Mouse (Mus musculus) layer of hippocampus, postnatal 36 days (tissue): ENCODE results near the gene Cdc7. TPM values are rescaled to one million over a fixed set of nuclear protein-coding genes. Genes with fewer than 3 reads are reported as not detected.
"Not testable (repeated sequence)": the region's sequence is repeated elsewhere in the genome, so short reads cannot be mapped to it uniquely, and the experiment has no call there.

Experiments used
- DNase-seq, 2 experiments: peaks; one replicate each; pipeline ENCODE4 v3.0.0; 2022
- total RNA-seq, 2 experiments: library from RNA; stranded (reverse); gene quantifications; 2 replicates each; pipeline ENCODE4 v1.2.3; 2021

Cdc7 gene
- total RNA-seq, result 10 to 100 TPM; 16.4 to 21.1 TPM

DNA sequence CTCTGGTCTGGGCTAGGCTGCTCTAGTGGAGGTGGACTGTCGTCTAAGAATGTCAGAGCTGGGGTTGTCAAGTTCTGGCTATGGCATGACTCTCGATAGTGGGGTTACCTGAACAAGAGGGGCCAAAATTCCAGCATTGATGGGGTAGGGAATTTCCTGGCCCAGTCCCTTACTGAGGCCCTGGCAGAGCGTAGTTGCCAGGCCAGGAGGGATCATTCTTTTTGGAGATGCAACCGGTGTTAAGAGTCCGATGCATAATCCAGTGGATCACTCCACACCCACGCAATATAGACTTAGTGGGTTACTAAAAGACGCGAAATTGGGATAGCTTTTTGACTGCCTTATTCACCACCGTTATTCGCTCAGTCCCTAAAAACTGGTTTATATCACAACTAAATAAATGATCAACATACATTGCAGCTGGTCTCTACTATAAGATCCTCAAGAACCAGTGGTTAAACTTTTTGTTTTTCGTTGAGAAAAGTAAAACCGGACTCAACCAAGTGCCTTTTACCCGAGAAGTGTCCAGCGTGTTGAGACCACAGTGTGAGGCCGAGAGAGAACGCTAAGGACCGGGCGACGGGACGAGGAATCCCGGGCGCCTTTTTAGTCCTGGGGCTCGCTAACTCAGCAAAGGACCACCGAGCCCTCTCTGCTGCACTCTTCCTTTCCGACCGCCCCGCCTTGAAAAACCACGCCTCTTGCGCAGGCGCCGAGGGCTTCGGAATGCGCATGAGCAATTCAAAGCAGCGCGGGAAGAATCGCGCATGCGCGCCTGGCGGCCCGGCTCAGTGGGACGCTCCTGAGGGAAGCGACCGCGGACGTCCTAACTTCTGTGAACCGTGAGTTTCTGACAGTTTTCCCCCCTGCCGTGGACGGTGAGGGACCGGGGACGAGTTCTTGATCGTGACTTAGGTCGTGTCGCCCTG lies at the start of gene Cdc7:
TSS of gene Cdc7 (plus strand) at position 739 of the 929 bp plus-strand sequence.
- DNase-seq, result peak; percentile 93

DNA sequence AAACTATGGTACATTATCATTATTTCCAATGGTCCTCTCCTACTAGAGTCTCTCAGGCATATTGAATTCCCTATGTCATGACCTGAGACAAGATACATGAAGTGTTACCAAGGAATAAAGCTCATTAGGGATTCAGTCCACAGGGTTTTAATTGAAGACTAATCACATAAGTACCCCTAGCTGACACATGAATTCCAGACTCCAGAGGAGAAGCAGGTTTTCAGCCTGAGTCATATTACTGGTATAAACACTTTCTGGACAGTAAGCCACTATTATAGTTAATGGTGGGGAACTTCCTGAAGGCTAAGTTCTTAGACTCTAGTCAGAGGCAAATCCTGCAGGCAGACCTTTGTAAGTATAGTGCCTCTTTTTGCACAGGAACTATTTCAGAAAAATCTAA lies 44.8 kb upstream of the Cdc7 start:
- DNase-seq, result no peak

DNA sequence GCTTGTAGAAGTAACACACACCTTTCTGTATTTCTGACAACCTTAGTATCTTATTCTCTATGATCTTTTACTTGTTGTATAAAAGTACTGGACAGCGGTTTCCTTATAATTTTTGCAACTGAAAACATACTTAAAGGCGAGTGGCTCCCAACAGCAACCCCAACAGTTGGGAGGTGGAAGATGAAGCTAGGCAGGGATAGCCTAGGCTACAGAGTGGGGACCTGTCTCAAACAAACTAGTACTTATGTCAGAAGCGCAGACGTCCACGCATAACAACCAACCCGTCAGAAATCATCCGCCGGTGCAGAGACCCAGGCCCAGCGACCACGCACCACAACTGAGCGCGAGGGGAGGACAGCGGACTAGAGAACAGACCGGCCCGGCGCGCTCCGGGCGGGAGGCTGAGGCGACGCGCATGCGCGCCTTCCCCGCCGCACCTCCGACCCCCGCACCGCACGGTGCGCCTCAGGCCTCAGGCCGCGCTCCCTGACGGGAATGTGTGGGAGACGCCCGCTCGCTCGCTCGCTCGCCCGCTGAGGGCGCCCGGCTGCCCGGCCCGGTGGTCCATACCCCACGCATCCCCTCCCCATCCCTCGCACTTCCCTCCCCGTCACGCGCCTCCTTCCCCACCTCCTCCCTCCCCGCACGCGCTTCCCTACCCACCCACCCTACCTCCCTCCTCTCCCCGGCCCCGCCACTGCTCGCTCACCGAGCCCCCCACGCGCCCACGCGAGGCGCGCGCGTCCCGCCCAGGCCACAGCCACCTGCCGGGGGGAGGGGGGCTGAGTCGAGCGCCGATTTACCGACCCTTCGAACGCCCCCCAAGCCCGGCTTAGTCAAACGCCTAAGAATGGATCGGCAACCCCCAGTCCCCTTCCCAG lies 38.4 kb upstream of the Cdc7 start, which contains the start of gene Hfm1:
TSS of gene Hfm1 (minus strand) at position 834 of the 881 bp plus-strand sequence.
- peak; percentile 66 to 73 for DNase-seq

DNA sequence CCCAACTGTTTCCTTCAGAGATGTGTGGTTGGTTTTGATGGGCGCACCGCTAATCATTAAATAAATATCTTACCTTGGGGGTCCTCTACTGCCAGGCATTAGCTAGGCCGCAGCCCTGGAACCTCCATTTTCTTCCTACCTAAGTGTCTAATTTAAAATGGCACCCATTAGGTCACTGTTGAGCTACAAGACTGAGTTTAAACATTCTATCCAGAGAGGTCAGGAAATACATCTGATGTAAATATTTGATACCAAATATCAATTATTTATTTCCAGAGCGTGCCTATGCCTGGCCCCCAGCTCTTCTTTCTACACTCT lies 37.8 kb upstream of the Cdc7 start:
- no peak for DNase-seq

DNA sequence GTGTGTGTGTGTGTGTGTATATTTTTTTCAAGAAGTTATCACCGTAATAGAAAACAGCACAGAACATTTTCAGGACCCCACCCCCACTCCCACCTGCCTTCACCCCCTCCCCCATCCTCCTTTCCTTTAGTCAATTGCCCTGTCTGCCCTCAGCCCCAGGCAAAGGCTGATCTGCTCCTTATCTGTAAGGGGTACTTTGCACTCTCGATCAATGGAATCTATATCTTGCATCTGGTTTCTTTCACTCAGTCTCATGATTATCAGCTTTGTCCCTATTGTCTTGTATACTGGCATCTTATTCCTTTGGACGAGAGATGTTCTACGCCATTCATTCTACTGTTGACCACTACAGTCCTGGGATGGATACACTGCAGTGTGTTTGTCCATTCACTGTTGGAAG lies 36.1 kb upstream of the Cdc7 start:
- no peak for DNase-seq

DNA sequence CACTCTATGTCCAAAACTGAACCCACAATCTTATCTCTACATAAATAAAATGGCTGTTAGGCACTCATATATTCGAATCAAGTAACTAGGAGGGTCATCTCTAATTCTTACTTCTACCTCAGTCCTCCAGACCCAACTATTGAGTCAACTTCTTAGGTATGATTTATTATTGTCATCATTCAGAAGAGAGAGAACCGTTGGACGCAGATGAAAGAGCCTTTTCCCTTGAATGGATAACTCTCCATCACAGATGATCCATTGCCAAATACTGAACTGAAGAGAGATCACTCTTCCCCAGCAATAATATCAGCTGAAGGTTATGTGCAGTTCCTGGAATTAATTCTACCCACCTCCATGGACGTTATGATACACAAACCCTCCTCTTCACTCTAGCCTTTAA lies 17.8 kb upstream of the Cdc7 start:
- DNase-seq, result no peak

DNA sequence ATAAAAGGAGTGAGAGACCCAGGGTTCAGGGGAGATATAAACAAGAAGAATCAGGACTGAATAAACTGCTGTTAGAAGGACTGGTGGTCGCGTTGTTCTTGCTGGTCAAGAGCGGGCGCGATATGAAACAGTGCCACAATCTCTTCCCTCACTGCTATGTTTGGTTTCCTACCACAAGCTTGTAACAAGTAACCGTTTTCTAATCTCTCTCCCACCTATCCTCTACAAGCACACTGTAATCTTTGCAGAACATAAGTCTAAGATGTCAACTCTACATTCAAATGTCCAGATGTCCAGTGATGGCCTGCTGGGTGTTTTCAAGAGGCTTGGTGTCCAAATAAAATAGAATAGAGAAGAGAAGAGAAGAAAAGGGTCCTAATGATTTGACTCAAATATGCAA lies 15.4 kb upstream of the Cdc7 start:
- DNase-seq, result no peak

DNA sequence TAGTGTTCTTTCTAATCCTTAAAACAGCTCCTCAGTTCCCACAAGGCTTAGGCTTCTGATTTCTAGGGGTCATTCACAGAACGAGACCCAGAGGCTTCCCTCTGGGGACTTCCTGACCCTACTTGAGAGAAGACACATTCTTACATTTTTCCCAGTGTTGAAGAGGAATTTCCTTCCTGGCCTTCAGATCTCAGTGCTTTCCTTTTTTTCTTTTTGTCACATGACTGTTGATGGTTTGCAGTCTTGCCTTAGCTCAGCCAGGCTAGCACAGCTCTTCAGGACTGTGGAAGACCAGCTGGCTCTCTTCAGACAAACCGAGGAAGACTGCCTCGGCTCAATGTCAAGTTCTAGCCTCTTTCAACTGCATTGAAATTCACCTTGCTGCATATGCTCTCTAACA lies 7.7 kb upstream of the Cdc7 start:
- no peak for DNase-seq

DNA sequence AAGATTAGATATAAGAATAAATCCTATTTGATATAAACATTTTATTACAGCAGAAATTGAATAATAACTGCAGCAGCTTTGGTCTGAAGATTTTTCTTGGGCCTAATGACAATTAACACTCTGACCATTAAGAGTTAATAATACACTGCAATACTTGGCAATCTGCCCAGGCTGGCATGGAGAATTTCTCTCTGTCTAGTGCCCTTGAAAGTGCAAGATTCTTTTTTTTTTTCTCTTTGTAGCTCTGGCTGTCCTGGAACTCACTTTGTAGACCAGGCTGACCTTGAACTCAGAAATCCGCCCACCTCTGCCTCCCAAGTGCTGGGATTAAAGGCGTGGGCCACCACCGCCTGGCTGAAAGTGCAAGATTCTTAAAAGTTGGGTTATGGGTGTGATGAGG lies 5.1 kb upstream of the Cdc7 start:
- DNase-seq, result no peak

DNA sequence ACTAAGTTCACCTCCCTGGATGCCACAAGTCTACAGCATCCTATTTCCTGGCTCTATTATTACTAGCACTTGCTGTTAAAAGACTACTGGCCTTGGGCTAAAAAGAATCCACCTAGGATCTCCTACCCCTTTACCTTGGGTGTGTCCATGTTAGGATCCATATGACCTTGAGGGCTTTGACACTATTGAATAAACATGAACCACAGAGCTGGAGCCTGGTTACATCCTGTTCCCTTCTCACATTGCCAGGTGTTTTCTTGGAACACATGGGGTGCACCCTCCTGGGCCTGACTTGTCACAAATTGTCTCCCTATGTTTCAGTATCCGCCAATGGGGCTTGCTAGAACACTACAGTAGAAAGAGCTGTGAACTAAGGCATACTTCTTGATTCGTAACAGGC lies 3.7 kb upstream of the Cdc7 start:
- no peak for DNase-seq

DNA sequence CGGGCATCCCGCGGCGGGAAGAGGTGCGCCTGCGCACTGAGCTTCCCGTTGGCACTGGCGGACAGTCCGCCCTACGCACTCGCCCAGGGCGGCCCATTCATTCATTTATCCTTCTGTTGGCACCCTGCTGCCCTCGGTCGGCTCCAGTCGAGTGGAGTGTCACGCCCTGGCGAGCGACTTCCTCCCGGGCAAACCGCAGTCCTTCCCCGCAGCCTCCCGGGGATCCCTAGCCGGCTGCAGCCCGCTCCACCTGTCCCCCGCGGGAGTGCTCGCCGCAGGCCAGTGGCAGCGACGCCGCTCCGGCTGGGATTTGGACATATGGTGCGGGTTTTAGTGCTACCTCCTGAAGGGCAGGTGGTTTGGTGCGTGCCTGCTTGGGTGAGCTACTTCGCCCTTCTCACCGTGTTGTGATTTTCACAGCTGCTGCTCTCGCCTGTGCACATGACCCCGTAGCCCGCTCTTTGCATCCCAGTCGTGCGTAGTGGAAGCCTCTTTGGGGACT lies 442 bp downstream of the Cdc7 start:
- DNase-seq, result no peak

DNA sequence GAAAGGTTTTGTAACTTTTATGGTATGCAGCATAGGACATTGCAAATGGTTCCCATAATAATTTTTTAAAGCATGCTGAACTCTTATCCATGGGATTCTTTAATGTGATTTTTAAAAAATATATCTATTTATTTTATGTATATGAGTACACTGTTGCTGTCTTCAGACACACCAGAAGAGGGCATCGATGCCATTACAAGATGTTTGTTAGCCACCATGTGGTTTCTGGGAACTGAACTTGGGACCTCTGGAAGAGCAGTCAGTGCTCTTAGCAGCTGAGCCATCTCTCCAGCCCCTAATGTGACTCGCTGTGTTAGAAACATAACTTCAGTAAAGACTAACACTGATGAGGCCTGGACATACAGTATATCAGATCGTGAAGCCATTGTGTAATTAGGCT lies 2.3 kb downstream of the Cdc7 start:
- no peak for DNase-seq

DNA sequence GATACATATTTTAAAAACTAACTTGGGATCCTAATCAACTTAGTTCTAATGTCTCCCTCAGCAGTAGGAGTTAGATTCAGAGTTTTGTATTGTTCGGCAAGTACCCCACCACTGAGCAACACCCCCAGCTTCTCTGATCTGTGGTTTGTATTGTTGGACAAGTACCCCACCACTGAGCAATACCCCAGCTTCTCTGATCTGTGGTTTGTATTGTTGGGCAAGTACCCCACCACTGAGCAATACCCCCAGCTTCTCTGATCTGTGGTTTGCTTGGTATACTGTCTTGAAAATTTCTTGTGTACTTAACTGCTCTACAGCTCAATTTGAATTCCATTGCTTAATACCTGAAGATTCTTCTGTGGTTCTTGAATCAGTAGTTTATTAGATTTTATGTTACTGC lies 3.5 kb downstream of the Cdc7 start:
- no peak for DNase-seq

DNA sequence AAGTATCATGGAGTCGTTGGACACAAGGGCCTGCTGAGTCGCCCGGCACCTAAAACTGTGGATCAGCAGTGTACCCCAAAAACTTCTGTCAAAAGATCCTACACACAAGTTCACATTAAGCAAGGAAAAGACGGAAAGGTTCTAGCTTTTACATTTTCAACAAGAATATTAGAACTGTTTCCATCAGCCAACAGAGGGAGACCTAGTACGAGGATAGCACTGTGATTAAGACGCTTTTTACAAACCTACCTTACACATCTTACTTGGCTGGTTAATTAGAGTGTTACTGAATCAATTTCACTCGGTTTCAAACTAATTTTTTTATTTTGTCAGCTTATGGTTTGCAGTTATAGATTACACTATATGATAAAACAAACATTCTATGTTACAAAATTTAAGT lies 9.8 kb downstream of the Cdc7 start:
- DNase-seq, result no peak

DNA sequence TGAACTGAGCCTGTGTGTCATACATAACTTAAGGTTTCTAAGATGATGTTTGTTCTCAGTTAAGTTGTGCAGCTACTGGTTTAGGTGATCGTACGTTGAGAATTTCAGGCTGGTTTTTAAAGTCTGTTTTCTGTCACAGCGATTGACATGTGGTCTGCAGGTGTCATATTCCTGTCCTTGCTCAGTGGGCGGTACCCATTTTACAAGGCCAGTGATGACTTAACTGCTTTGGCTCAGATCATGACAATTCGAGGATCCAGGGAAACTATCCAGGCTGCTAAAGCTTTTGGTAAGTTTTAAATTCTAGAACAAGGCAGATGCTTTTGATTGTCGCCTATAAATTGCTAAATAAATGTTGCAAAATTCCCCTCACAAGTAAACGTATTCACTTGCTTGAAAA lies 15.0 kb downstream of the Cdc7 start:
- DNase-seq, result no peak

DNA sequence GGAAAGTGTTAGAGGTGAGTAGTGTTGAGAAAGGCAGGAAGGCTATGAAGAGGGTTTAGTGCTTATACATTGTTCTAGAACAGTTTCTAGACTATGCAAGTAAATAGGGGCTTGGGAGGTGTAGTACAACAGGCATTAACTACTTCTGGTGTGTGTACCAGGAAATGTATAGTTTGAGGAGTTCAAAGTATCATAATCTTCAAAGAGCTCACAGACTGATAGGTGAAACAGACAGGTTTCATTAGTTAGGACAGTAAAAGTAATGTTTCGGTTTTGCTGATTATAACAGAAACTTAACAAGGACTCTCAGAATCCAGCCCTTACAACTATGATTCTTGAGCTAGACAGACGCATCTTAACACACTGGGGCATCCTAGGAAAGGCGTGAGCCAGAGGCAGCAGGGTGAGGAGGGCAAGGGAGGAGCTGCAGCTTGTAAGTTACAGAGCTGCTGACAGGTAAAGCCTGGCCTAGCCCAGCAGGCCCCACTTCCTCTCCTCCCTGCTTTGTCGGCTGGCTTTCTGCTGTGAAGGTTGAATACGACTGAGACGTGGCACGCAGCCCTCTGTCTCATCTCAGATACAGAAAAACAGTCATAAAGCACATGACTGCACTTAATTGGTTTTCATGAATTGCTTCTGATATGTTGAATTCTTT lies 18.3 kb downstream of the Cdc7 start:
- no peak for DNase-seq

DNA sequence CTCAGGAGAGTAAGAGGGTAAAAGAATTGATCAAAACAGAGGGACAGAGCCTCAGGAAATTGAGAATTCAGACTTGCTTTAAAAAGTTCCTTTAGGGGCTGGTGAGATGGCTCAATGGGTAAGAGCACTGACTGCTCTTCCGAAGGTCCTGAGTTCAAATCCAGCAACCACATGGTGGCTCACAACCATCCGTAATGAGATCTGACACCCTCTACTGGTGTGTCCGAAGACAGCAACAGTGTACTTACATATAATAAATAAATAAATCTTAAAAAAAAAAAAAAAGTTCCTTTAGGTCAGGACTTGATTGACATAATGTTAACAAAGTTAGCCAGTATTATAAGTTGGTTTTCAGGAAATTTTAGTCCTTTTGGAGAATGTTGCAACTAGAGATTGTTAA lies 20.8 kb downstream of the Cdc7 start:
- not testable (repeated sequence) for DNase-seq

DNA sequence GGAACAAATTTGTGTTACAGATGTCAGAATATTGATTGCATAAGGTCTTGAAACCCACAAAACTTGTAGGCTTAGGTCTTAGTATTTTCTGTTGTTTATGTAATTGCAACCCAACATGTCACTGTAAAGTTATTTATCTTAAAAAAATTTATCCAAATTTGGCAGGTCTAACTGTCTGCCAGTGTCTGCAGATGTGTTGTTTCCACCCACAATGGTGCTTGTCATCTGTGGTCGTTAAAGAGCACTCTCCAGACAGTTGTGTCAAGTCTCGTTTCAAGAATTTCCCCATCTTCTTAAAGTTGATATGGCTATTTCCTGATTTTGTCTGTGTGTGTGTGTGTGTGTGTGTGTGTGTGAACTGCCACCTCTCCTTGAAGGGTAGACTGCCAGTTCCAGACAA lies 21.5 kb downstream of the Cdc7 start:
- DNase-seq, result no peak

DNA sequence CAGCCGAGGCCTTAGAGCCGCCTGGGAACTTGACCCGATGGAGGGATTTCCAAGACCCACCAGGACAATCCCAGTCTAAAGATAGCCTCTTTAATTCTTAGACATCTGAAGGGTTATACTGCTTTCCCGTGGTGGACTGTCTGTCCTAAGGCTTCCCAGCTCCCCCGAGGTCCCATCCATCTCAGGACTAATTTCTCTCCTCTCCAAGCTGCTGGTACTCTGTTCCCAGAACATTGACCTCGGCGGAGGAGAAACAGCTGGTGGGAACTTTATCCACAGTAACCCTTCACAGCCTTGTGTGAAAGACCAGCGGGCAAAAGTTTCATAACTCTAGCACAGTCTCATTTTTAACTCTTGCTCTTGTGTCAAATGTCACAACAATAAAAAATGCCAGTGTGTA lies 25.1 kb downstream of the Cdc7 start:
- no peak for DNase-seq

DNA sequence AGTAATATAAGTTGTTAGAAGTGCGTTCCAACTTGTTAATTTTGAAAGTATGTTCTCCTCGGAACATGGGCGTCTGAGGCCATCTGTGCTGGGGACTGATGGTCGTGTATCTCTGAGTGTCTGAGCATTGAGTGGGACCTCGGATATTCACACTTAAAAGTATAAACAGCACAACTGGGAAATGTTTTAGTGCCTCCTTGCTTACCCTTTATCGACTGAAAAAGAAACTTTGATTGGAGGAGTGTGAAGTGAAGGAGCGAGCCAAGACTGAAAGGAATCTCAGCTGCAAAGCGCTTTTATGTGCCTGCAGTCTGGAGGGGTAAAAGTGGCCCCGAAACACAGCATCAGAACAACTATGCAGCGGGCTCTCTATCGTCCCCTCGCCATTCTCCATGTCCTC lies 25.7 kb downstream of the Cdc7 start:
- no peak for DNase-seq

DNA sequence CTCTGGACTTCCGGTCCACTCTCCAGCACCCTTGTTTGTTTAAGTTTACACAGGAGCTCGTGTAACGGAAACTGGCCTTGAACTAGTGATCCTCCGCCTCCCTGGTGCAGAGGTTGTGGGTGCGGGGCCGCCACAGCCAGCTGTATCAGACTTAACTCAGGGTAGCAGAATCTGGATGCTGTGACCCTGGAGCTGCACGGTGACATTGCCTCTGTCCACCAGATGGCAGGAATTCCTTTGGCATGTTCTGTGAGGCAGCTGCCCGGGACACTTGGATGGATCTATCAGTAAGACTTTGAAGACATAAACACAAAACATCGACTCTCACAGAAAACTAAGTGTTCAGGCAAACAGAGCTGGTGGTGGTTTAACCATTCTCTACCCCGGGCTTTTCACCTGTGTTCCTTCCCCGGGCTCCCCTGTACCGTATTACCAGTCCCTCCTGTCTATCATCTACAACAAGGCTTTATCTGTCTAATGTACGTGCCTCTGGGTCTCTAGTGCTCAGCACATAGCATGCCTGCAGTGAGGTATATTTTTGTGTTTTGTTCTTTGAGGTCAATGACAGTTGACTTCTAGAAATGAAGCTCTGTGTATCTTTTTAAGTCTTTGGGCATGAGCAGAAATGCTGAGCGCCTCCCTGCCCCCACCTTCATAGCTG lies 26.6 kb downstream of the Cdc7 start:
- peak in 1 of 2 experiments; percentile 21 for DNase-seq

DNA sequence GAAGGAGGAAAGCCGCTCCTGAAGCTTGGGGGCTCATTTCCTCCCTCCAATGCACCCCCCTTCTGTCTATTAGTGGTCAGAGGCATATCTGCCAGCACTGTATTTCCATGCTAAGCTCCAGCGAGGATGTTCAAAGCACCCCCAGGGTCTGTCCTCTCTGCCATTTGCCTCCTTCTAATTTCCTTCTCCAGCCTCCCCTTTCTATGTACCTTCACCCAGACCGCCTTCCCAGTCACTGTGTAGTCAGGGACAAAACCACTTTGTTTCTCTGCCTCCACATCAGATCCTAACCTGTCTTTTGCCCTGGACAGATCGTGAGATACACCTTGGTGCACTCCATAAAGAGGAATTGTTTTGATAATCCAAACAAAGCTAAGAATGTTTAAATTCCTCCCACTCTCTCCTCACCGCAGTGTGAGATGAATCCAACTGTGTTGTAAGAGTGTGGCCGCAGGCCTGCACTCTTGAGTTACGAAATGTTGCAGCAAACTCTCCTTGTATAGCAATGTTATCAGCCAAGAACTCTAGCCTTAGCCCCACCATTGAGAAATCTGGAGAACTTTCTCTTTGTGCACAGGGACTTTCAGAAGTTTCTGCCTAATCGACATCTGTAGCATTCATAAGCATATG lies 27.3 kb downstream of the Cdc7 start:
- DNase-seq, result no peak
